Mouse (Mus musculus) cortical plate, adult 2 months (tissue): Measurements from ENCODE around the gene Txndc11.

Experiments
- CTCF ChIP-seq: fragments of 200-500 bp; IDR thresholded peaks from 2 replicates; pipeline ENCODE4 v1.5.1; 2011; ENCODE audit warnings: mild to moderate bottlenecking, control low read depth, low read length; ENCODE audit not compliant: insufficient read depth; ENCODE audit errors: extremely low read depth
- POLR2A ChIP-seq: fragments of 200-500 bp; IDR thresholded peaks from 2 replicates; pipeline ENCODE4 v1.6.1; 2011; ENCODE audit warnings: mild to moderate bottlenecking, low read length, control low read depth; ENCODE audit not compliant: insufficient read depth; ENCODE audit errors: extremely low read depth

DNA sequence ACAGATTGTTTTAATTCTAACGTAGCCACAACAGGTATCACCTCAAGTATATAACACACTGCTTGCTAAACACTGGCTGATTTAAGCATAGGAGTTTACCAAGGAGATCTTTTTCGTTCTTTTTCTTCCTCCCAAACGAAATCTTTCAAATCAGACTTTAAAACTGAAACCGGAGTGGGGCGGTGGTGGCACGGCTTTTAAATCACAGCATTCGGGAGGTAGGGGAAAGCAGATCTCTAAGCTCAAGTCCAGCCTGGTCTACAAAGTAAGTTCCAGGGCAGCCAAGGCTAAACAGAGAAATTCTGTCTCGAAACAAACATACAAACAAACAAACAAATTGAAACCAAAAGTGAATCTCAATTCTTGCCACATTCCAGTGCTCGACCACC, 40.6 kb upstream of the Txndc11 start:
- TF ChIP-seq CTCF (no peak), POLR2A (no peak)
